Mouse (Mus musculus): ENCODE measurements around the gene Bad. TPM values are rescaled to one million over a fixed set of nuclear protein-coding genes. Genes with fewer than 3 reads are reported as not detected.
A peak's percentile ranks its signal among the peaks of the same experiment; 100 is the strongest.

Gene Bad
- polyA plus RNA-seq, 1 experiment, result 197 TPM

DNA sequence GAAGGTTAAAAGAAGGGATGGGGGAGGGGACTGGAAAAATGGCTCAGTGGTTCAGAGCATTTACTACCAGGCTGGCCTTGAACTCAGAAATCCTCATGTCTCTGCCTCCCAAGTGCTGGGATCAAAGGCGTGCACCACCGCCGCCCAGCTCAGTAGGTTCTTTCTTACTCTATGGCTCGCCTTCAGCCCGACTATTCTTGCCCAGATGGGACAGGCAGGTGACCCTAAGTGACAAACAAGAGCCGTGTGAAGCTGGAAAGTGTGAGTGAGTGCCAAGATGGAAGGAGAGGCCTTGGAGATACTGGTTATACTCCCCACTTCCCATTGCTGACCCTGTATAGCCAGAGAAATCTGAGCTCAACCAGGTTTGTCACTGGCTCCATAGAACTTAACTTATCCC lies 2.0 kb downstream of the Bad start:
- H3K36me3 ChIP-seq (replicated peaks; ENCODE audit: low read length), result peaks cover 58% of the 10 kb centered on the region
- H3K4me3 ChIP-seq (replicated peaks), result no peak overlapping the region
- TF ChIP-seq GATA1 (IDR thresholded peaks at IDR 0.05; ENCODE audit: borderline replicate concordance, low read length), result no peak
- no peak for TF ChIP-seq FLI1 (IDR thresholded peaks at IDR 0.05; ENCODE audit: low read length)
- H3K27me3 ChIP-seq (replicated peaks), result no peaks in the 10 kb centered on the region
- no peaks in the 10 kb centered on the region for H3K9me3 ChIP-seq
- H3K4me1 ChIP-seq, result peaks cover 68% of the 10 kb centered on the region

- Histone ChIP-seq H3K4me1 (peaks cover 74% of the 10 kb centered on the region), H3K4me3 (replicated peaks) (no peak overlapping the region), H3K36me3 (replicated peaks; ENCODE audit: low read length) (peaks cover 59% of the 10 kb centered on the region), H3K9me3 (no peaks in the 10 kb centered on the region), H3K27me3 (replicated peaks) (no peaks in the 10 kb centered on the region)
- TF ChIP-seq GATA1 (IDR thresholded peaks at IDR 0.05; ENCODE audit: borderline replicate concordance, low read length), result no peak
- no peak for TF ChIP-seq FLI1 (IDR thresholded peaks at IDR 0.05; ENCODE audit: low read length)
Measured at GRCm38 (mm10) chr19:6947742-6948141, 6.1 kb downstream of the Bad start.

DNA sequence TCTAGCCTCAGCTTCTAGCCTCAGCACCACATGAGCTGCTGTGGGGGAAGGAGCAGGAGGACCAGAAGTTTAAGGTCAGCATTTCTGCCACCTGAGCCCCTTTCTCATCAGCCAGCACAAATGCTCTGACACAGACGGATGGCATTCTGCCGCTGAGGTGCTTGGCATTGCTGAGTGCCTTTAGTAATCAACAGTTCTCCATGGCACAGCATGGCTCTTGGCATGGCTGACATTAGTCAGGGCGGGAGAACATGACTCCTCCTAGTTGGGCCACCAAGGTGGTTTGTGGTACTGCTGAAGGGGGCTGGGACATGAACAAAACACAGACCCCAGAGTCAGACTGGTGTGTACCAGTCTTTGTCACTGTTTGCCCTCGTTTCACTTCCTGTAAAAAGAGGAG lies 6.5 kb downstream of the Bad start:
- H3K4me1 ChIP-seq, result peaks cover 74% of the 10 kb centered on the region
- H3K36me3 ChIP-seq (replicated peaks; ENCODE audit: low read length), result peaks cover 64% of the 10 kb centered on the region

DNA sequence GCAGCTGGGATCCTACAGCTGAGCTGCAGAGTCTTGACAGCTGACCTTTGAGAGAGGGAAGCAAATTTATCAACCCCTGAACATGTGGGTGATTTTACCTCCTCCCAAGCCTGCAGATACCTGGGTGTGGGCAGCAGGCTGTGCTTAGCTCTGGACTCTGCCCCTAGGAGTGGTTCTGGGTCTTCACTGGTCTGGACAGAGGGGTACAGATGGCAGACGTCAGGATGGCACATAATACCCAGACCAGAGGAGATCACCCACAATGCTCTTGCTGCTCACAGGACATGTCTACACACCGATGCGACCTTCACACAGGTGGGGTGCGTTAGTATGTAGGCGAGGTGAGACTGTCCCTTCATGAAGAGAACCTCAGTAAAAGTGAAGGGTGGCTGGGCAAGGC lies 7.9 kb downstream of the Bad start:
- H3K9me3 ChIP-seq, result no peaks in the 10 kb centered on the region
- no peaks in the 10 kb centered on the region for H3K27me3 ChIP-seq (replicated peaks)
- H3K4me1 ChIP-seq, result peaks cover 79% of the 10 kb centered on the region
- TF ChIP-seq FLI1 (IDR thresholded peaks at IDR 0.05; ENCODE audit: low read length), result no peak
- no peak for TF ChIP-seq GATA1 (IDR thresholded peaks at IDR 0.05; ENCODE audit: borderline replicate concordance, low read length)
- peaks cover 71% of the 10 kb centered on the region for H3K36me3 ChIP-seq (replicated peaks; ENCODE audit: low read length)
- H3K4me3 ChIP-seq (replicated peaks), result peak overlapping the region; percentile 3

More for the DNA sequence above, 6.5 kb downstream of the Bad start:
- Histone ChIP-seq H3K27me3 (replicated peaks) (no peaks in the 10 kb centered on the region), H3K4me3 (replicated peaks) (no peak overlapping the region), H3K9me3 (no peaks in the 10 kb centered on the region)
- no peak for TF ChIP-seq GATA1 (IDR thresholded peaks at IDR 0.05; ENCODE audit: borderline replicate concordance, low read length)

DNA sequence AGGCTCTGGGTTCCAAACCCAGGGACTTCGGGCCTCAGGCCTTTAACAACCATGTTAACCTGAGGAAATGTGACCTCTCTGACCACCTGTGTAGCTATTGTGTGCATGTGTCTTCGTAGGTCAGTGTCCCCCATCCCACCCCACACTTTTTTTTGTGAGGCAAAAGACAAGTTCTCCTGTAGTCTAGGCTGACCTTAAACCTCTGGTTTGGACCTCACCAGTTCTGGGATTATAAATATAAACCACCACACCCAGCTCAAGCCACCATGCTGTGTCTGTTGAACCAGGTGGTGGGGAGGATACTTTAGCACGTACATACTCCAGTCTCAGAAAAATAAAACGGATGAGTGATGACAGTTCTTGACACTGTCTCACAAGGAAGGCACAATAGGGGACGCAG lies 8.3 kb downstream of the Bad start:
- no peaks in the 10 kb centered on the region for H3K27me3 ChIP-seq (replicated peaks)
- TF ChIP-seq GATA1 (IDR thresholded peaks at IDR 0.05; ENCODE audit: borderline replicate concordance, low read length), result no peak
- TF ChIP-seq FLI1 (IDR thresholded peaks at IDR 0.05; ENCODE audit: low read length), result no peak
- peaks cover 81% of the 10 kb centered on the region for H3K4me1 ChIP-seq
- H3K4me3 ChIP-seq (replicated peaks), result peak overlapping the region; percentile 95
- no peaks in the 10 kb centered on the region for H3K9me3 ChIP-seq
- peaks cover 74% of the 10 kb centered on the region for H3K36me3 ChIP-seq (replicated peaks; ENCODE audit: low read length)

DNA sequence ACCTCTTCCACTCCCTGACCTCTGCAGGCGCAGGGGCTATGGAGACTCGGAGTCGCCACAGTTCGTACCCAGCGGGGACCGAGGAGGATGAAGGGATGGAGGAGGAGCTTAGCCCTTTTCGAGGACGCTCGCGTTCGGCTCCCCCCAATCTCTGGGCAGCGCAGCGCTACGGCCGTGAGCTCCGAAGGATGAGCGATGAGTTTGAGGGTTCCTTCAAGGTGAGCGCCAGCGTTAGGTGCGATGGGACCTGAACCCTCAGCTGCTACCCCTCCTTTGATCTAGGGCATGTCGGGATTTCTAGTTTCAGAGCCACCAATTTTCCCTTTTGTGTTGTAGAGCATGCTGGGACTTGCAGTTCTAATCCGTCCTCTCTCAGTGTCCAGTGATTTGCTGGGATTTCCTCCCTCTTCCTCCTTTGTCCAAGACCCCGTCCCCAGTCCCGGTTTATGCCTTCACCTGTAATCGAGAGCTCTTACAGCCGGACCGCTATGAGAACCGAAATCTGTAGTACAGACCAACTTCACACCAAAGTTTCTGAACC lies 9.0 kb downstream of the Bad start:
- no peaks in the 10 kb centered on the region for H3K9me3 ChIP-seq
- peaks cover 81% of the 10 kb centered on the region for H3K4me1 ChIP-seq
- H3K4me3 ChIP-seq (replicated peaks), result peak overlapping the region; percentile 95
- no peaks in the 10 kb centered on the region for H3K27me3 ChIP-seq (replicated peaks)
- TF ChIP-seq FLI1 (IDR thresholded peaks at IDR 0.05; ENCODE audit: low read length) (no peak), GATA1 (IDR thresholded peaks at IDR 0.05; ENCODE audit: borderline replicate concordance, low read length) (no peak)
- peaks cover 74% of the 10 kb centered on the region for H3K36me3 ChIP-seq (replicated peaks; ENCODE audit: low read length)

GRCm38 (mm10) chr19:6951381-6951968 lies 9.8 kb downstream of the Bad start:
- Histone ChIP-seq H3K4me3 (replicated peaks) (peak overlapping the region; percentile 95), H3K9me3 (no peaks in the 10 kb centered on the region), H3K27me3 (replicated peaks) (no peaks in the 10 kb centered on the region), H3K36me3 (replicated peaks; ENCODE audit: low read length) (peaks cover 74% of the 10 kb centered on the region), H3K4me1 (peaks cover 83% of the 10 kb centered on the region)
- TF ChIP-seq GATA1 (IDR thresholded peaks at IDR 0.05; ENCODE audit: borderline replicate concordance, low read length), result no peak
- TF ChIP-seq FLI1 (IDR thresholded peaks at IDR 0.05; ENCODE audit: low read length), result peak; percentile 54; the same call in 1 of the 2 replicates

DNA sequence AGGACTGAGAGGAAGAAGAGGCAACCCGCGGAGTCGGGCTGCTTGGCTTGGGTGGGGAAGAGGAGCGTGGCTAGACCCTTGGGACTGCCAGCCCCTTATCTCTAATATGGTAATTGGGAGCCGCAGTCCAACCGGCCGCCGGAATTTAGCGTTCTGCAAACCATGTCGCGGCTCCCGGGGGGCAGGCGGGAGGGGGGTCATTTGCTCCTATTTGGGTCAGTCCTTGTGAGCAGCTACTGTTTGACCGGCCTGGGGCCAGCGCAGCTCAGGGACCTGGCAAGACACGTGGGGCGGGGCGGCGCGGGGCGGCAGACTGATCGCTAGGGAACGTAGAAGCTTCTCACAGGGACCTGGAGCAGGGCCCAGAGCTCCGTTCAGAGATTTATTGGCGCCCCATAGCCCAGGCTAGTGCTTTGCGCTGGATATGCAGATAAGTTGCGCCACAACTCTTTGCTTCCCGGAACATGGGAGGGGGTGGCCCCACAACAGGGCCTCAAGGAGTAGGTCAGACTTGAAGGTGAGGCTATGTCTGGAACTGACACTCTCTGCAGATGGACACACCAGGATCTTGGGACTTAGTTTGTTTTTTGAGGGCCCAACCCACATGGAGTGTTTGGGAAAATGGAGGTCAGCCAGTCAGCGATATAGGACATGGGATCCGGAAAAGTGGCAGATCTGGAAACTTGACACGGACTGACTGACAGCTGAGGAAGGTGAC lies 10.5 kb downstream of the Bad start:
- peak overlapping the region; percentile 95 for H3K4me3 ChIP-seq (replicated peaks)
- TF ChIP-seq FLI1 (IDR thresholded peaks at IDR 0.05; ENCODE audit: low read length), result no peak
- TF ChIP-seq GATA1 (IDR thresholded peaks at IDR 0.05; ENCODE audit: borderline replicate concordance, low read length), result no peak
- H3K9me3 ChIP-seq, result no peaks in the 10 kb centered on the region
- H3K4me1 ChIP-seq, result peaks cover 87% of the 10 kb centered on the region
- H3K36me3 ChIP-seq (replicated peaks; ENCODE audit: low read length), result peaks cover 74% of the 10 kb centered on the region
- H3K27me3 ChIP-seq (replicated peaks), result no peaks in the 10 kb centered on the region

- Histone ChIP-seq H3K27me3 (replicated peaks) (no peaks in the 10 kb centered on the region), H3K4me1 (peaks cover 92% of the 10 kb centered on the region), H3K9me3 (no peaks in the 10 kb centered on the region), H3K4me3 (replicated peaks) (peak overlapping the region; percentile 95), H3K36me3 (replicated peaks; ENCODE audit: low read length) (peaks cover 77% of the 10 kb centered on the region)
- TF ChIP-seq GATA1 (IDR thresholded peaks at IDR 0.05; ENCODE audit: borderline replicate concordance, low read length), result no peak
- no peak for TF ChIP-seq FLI1 (IDR thresholded peaks at IDR 0.05; ENCODE audit: low read length)
Measured at GRCm38 (mm10) chr19:6952712-6953037, 11.0 kb downstream of the Bad start.

GRCm38 (mm10) chr19:6954046-6954445 lies 12.4 kb downstream of the Bad start:
- Histone ChIP-seq H3K9me3 (no peaks in the 10 kb centered on the region), H3K4me1 (peaks cover 92% of the 10 kb centered on the region), H3K4me3 (replicated peaks) (no peak overlapping the region), H3K36me3 (replicated peaks; ENCODE audit: low read length) (peaks cover 77% of the 10 kb centered on the region), H3K27me3 (replicated peaks) (no peaks in the 10 kb centered on the region)
- no peak for TF ChIP-seq GATA1 (IDR thresholded peaks at IDR 0.05; ENCODE audit: borderline replicate concordance, low read length)
- TF ChIP-seq FLI1 (IDR thresholded peaks at IDR 0.05; ENCODE audit: low read length), result no peak
